Mouse (Mus musculus): ENCODE data around the gene Tenm2. TPM values are rescaled to one million over a fixed set of nuclear protein-coding genes. Genes with fewer than 3 reads are reported as not detected.

Gene Tenm2
- polyA plus RNA-seq, 1 experiment from 2014 or later, result 18.3 TPM

GRCm38 (mm10) chr11:36243747-36244490 is 991.8 kb downstream of the Tenm2 start:
- no peak overlapping the region for H3K4me2 ChIP-seq (replicated peaks)
- peak overlapping the region; percentile 36; the same call in 1 of the 2 replicates for H3K27ac ChIP-seq (replicated peaks)
- no peaks in the 10 kb centered on the region for H3K9me3 ChIP-seq
- no peaks in the 10 kb centered on the region for H3K36me3 ChIP-seq
- no peak overlapping the region for H3K4me3 ChIP-seq
- ATAC-seq (ENCODE audit: low FRiP score, low read depth), result no peak
- peaks cover 13% of the 10 kb centered on the region for H3K4me1 ChIP-seq
- no peaks in the 10 kb centered on the region for H3K27me3 ChIP-seq
- WGBS, result 69% methylated on average over 18 of the region's 18 CpGs
- no peak overlapping the region for H3K9ac ChIP-seq (replicated peaks)

- ATAC-seq (ENCODE audit: low FRiP score, low read depth), result no peak
- Histone ChIP-seq H3K27me3 (no peaks in the 10 kb centered on the region), H3K9ac (replicated peaks) (no peak overlapping the region), H3K4me3 (no peak overlapping the region), H3K4me2 (replicated peaks) (no peak overlapping the region), H3K4me1 (peaks cover 10% of the 10 kb centered on the region; the same call in 1 of the 2 replicates), H3K36me3 (no peaks in the 10 kb centered on the region), H3K27ac (replicated peaks) (no peak overlapping the region), H3K9me3 (no peaks in the 10 kb centered on the region)
- 91% methylated on average over 9 of the region's 9 CpGs for WGBS
These were observed 996.9 kb downstream of the Tenm2 start for GRCm38 (mm10) chr11:36238890-36239289.

GRCm38 (mm10) chr11:36228654-36229053 is 1007.1 kb downstream of the Tenm2 start:
- 0 out of 2 replicates have a peak, but pooled peaks have one; percentile 19 for ATAC-seq (ENCODE audit: low FRiP score, low read depth)
- Histone ChIP-seq H3K9me3 (no peaks in the 10 kb centered on the region), H3K4me2 (replicated peaks) (0 out of 2 replicates have a peak overlapping the region, but pooled peaks have one; percentile 2), H3K4me3 (no peak overlapping the region), H3K27me3 (no peaks in the 10 kb centered on the region), H3K4me1 (peaks cover 18% of the 10 kb centered on the region), H3K9ac (replicated peaks) (no peak overlapping the region), H3K27ac (replicated peaks) (peak overlapping the region; percentile 8; the same call in 1 of the 2 replicates), H3K36me3 (no peaks in the 10 kb centered on the region)
- WGBS, result 81% methylated on average over 11 of the region's 11 CpGs

- H3K27ac ChIP-seq (replicated peaks), result 0 out of 2 replicates have a peak overlapping the region, but pooled peaks have one; percentile 8
- H3K4me2 ChIP-seq (replicated peaks), result 0 out of 2 replicates have a peak overlapping the region, but pooled peaks have one; percentile 2
- H3K27me3 ChIP-seq, result no peaks in the 10 kb centered on the region
- peaks cover 18% of the 10 kb centered on the region for H3K4me1 ChIP-seq
- H3K9me3 ChIP-seq, result no peaks in the 10 kb centered on the region
- no peak overlapping the region for H3K4me3 ChIP-seq
- H3K36me3 ChIP-seq, result no peaks in the 10 kb centered on the region
- no peak for ATAC-seq (ENCODE audit: low FRiP score, low read depth)
- H3K9ac ChIP-seq (replicated peaks), result no peak overlapping the region
- WGBS, result 69% methylated on average over 6 of the region's 6 CpGs
These were observed 1007.6 kb downstream of the Tenm2 start for GRCm38 (mm10) chr11:36228196-36228595.

GRCm38 (mm10) chr11:36226061-36226460 is 1009.7 kb downstream of the Tenm2 start:
- H3K9ac ChIP-seq (replicated peaks), result no peak overlapping the region
- peaks cover 32% of the 10 kb centered on the region for H3K4me1 ChIP-seq
- no peak for ATAC-seq (ENCODE audit: low FRiP score, low read depth)
- no peak overlapping the region; the same call in 1 of the 2 replicates for H3K27ac ChIP-seq (replicated peaks)
- WGBS, result 38% methylated on average over 3 of the region's 3 CpGs
- no peak overlapping the region for H3K4me2 ChIP-seq (replicated peaks)
- no peak overlapping the region for H3K4me3 ChIP-seq
- no peaks in the 10 kb centered on the region for H3K27me3 ChIP-seq
- no peaks in the 10 kb centered on the region for H3K36me3 ChIP-seq
- H3K9me3 ChIP-seq, result no peaks in the 10 kb centered on the region

- Histone ChIP-seq H3K36me3 (no peaks in the 10 kb centered on the region), H3K4me1 (peaks cover 42% of the 10 kb centered on the region), H3K27me3 (no peaks in the 10 kb centered on the region), H3K9me3 (no peaks in the 10 kb centered on the region), H3K27ac (replicated peaks) (no peak overlapping the region), H3K4me3 (no peak overlapping the region), H3K4me2 (replicated peaks) (no peak overlapping the region), H3K9ac (replicated peaks) (no peak overlapping the region)
- ATAC-seq (ENCODE audit: low FRiP score, low read depth), result no peak
- 81% methylated on average over 7 of the region's 7 CpGs for WGBS
These were observed 1011.9 kb downstream of the Tenm2 start for GRCm38 (mm10) chr11:36223716-36224439.

- H3K9ac ChIP-seq (replicated peaks), result no peak overlapping the region
- no peaks in the 10 kb centered on the region for H3K36me3 ChIP-seq
- no peaks in the 10 kb centered on the region for H3K9me3 ChIP-seq
- H3K4me2 ChIP-seq (replicated peaks), result no peak overlapping the region
- ATAC-seq (ENCODE audit: low FRiP score, low read depth), result peak; percentile 14; the same call in 1 of the 2 replicates
- peak overlapping the region; percentile 73; the same call in 1 of the 2 replicates for H3K27ac ChIP-seq (replicated peaks)
- no peak overlapping the region for H3K4me3 ChIP-seq
- WGBS, result 70% methylated on average over 3 of the region's 3 CpGs
- peaks cover 39% of the 10 kb centered on the region for H3K4me1 ChIP-seq
- no peaks in the 10 kb centered on the region for H3K27me3 ChIP-seq
These were observed 1013.7 kb downstream of the Tenm2 start for GRCm38 (mm10) chr11:36222071-36222470.

- Histone ChIP-seq H3K27ac (replicated peaks) (peak overlapping the region; percentile 73), H3K4me1 (peaks cover 38% of the 10 kb centered on the region), H3K9me3 (no peaks in the 10 kb centered on the region), H3K4me3 (0 out of 2 replicates have a peak overlapping the region, but pooled peaks have one; percentile 10), H3K36me3 (no peaks in the 10 kb centered on the region), H3K27me3 (no peaks in the 10 kb centered on the region), H3K4me2 (replicated peaks) (peak overlapping the region; percentile 39), H3K9ac (replicated peaks) (0 out of 2 replicates have a peak overlapping the region, but pooled peaks have one; percentile 21)
- 9% methylated on average over 10 of the region's 10 CpGs for WGBS
- peak; percentile 83 for ATAC-seq (ENCODE audit: low FRiP score, low read depth)
These were observed 1014.3 kb downstream of the Tenm2 start for GRCm38 (mm10) chr11:36221271-36221975.

GRCm38 (mm10) chr11:36220651-36221050 is 1015.1 kb downstream of the Tenm2 start:
- Histone ChIP-seq H3K4me2 (replicated peaks) (no peak overlapping the region), H3K27ac (replicated peaks) (peak overlapping the region; percentile 43), H3K27me3 (no peaks in the 10 kb centered on the region), H3K36me3 (no peaks in the 10 kb centered on the region), H3K4me1 (peaks cover 30% of the 10 kb centered on the region), H3K9me3 (no peaks in the 10 kb centered on the region), H3K9ac (replicated peaks) (no peak overlapping the region), H3K4me3 (no peak overlapping the region)
- 22% methylated on average over 5 of the region's 5 CpGs for WGBS
- ATAC-seq (ENCODE audit: low FRiP score, low read depth), result peak; percentile 42; the same call in 1 of the 2 replicates

- Histone ChIP-seq H3K27me3 (no peaks in the 10 kb centered on the region), H3K4me2 (replicated peaks) (no peak overlapping the region), H3K9me3 (no peaks in the 10 kb centered on the region), H3K4me3 (no peak overlapping the region), H3K27ac (replicated peaks) (peak overlapping the region; percentile 43; the same call in 1 of the 2 replicates), H3K36me3 (no peaks in the 10 kb centered on the region), H3K4me1 (peaks cover 29% of the 10 kb centered on the region), H3K9ac (replicated peaks) (no peak overlapping the region)
- ATAC-seq (ENCODE audit: low FRiP score, low read depth), result no peak
- 89% methylated on average over 4 of the region's 4 CpGs for WGBS
These were observed 1016.2 kb downstream of the Tenm2 start for GRCm38 (mm10) chr11:36219586-36219985.

GRCm38 (mm10) chr11:36214589-36214988 is 1021.2 kb downstream of the Tenm2 start:
- Histone ChIP-seq H3K27ac (replicated peaks) (no peak overlapping the region), H3K9ac (replicated peaks) (no peak overlapping the region), H3K27me3 (no peaks in the 10 kb centered on the region), H3K4me1 (no peaks in the 10 kb centered on the region), H3K4me3 (no peak overlapping the region), H3K9me3 (no peaks in the 10 kb centered on the region), H3K4me2 (replicated peaks) (no peak overlapping the region), H3K36me3 (no peaks in the 10 kb centered on the region)
- no peak for ATAC-seq (ENCODE audit: low FRiP score, low read depth)
- WGBS, result 85% methylated on average over 3 of the region's 3 CpGs
